ENCODE assay signal across 25 mouse cellular contexts in genomic region chr2:109619676-109620075, GRCm38 (mm10). TPM values are rescaled to one million over a fixed set of nuclear protein-coding genes. Genes with fewer than 3 reads are reported as not detected.
A peak's percentile ranks its signal among the peaks of the same experiment; 100 is the strongest.
DNase-seq lines count a peak whose midpoint lies in the region.
"Had no signal": no experiment of that assay in that cellular context is flagged by ENCODE, and none has a peak within 500 bp of the region (broad histone marks: within the 10 kb centered on the region; RNA-seq: fewer than 3 reads in every experiment).

No protein-coding gene starts in this region.

- peak; percentile 3 for DNase-seq in layer of hippocampus, adult 11-12 months (ENCODE audit: low spot score)
- no peak for DNase-seq in layer of hippocampus, adult 8-10 months (ENCODE audit: low spot score in 2 of 2)
- peak; percentile 13 to 47 for DNase-seq in right cerebral cortex, adult 2 months (ENCODE audit: low spot score in 2 of 2)
- no peak for DNase-seq in right cerebral cortex, postnatal 14 days
- DNase-seq in left cerebral cortex, postnatal 36 days (ENCODE audit: low spot score in 2 of 2): peak; percentile 24
- no peak for DNase-seq in spleen, postnatal 36 days (ENCODE audit: low spot score in 2 of 2)
- no peak for DNase-seq in cerebellum, postnatal 14 days
- DNase-seq: adrenal gland, postnatal 25 days; cerebellum, adult 18-20 months; cerebellum, postnatal 10 days; forebrain, postnatal 0 days; gastrocnemius, adult 2 months; gastrocnemius, postnatal 36 days; heart, adult 18-20 months; heart, postnatal 4 days; kidney, adult 11 months; kidney, postnatal 14 days; liver; lung, adult 2 months; lung, postnatal 10 days; midbrain, embryonic 14.5 days; retina, postnatal 1 day; thymus, adult 18-20 months; thymus, postnatal 25 days had no signal

- intact Hi-C loops in left cerebral cortex, postnatal 36 days (cut with DNase I): no loop called here

RNA-seq across cellular contexts. Expression of gene Bdnf, which starts 54.8 kb away (rescaled TPM):
- total RNA-seq in layer of hippocampus, adult 8-10 months (2022): 10 to 100 TPM; 24.6 to 32.2 (median 29.8) TPM
- 10 to 100 TPM; 26.9 to 30.3 TPM for total RNA-seq in left cerebral cortex, postnatal 36 days (2021)
- total RNA-seq: megakaryocyte-erythroid progenitor cell, adult 5-6 weeks had no signal

Comparison
In these comparisons a context has a peak if more than half of its experiments do, and no peak if none do; other contexts are left out.
1. DNase-seq: peak in layer of hippocampus, adult 11-12 months (single experiment), right cerebral cortex, adult 2 months (2 of 2) and left cerebral cortex, postnatal 36 days (2 of 2); none in layer of hippocampus, adult 8-10 months (0 of 2), right cerebral cortex, postnatal 14 days (single experiment), spleen, postnatal 36 days (0 of 2) and cerebellum, postnatal 14 days (0 of 2).